Mouse (Mus musculus): ENCODE measurements around the gene Rbl2. TPM values are rescaled to one million over a fixed set of nuclear protein-coding genes. Genes with fewer than 3 reads are reported as not detected.

Gene Rbl2
- polyA plus RNA-seq, 1 experiment from 2014 or later = 17.8 TPM

DNA sequence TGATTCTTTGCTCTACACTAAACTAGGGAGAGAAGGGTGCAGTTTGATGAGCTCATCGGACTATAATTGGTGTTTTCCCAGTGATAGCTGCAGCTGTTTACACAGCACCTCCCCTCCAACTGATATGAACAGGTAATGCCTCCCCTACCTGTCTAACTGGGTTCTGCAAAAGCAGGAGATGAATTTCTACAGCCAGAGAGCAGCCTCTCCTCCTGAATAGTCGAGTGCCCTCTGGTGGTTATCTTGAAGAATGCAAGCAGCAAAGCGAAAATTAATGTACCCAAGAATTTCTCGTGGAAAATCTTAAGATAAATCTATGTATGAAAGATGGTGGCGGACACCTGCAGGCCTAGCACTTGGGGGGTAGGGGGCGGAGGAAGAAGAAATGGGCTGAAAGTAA, 77.9 kb downstream of the Rbl2 start:
- Histone ChIP-seq H3K4me2 (no peak overlapping the region), H3K9ac (no peak overlapping the region), H3K36me3 (no peaks in the 10 kb centered on the region), H3K27ac (replicated peaks) (no peak overlapping the region), H3K4me3 (no peak overlapping the region), H3K9me3 (peaks cover 5% of the 10 kb centered on the region; the same call in 1 of the 2 replicates), H3K27me3 (no peaks in the 10 kb centered on the region), H3K4me1 (replicated peaks) (no peaks in the 10 kb centered on the region; the same call in 1 of the 2 replicates)
- 11% methylated on average over 6 of the region's 6 CpGs for whole genome bisulfite sequencing
- ATAC-seq (ENCODE audit: low read depth) = peak; percentile 55; the same call in 1 of the 2 replicates

DNA sequence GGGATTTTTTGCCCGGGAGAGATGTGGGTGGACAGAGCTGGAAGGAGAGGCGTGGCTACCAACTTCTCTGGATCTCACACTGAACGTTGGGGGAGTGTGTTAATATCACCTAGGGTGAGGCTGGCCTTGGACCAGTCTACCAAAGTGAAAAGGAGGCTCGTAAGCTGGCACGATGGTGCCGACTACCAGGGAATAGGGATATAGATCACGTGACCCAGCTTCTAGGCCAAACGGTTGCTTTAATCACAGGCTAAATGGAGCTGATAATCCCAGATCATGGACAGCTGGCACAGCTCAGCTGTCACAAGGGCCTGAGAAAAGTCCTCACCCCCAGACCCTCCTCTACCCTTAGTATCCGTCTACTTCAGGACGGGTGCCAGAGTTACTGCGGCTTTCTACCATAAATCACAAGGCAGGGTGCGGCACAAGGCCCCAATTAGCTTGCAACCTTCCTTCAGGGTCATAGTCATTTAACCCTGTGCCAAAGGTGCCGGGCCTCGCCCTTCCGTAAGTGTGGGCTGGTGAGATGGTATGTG, 78.9 kb downstream of the Rbl2 start:
- no peak overlapping the region for H3K27ac ChIP-seq (replicated peaks)
- no peak overlapping the region for H3K4me3 ChIP-seq
- no peak for ATAC-seq (ENCODE audit: low read depth)
- WGBS = 68% methylated on average over 15 of the region's 15 CpGs
- H3K36me3 ChIP-seq = no peaks in the 10 kb centered on the region
- no peaks in the 10 kb centered on the region; the same call in 1 of the 2 replicates for H3K4me1 ChIP-seq (replicated peaks)
- H3K9ac ChIP-seq = no peak overlapping the region
- peaks cover 5% of the 10 kb centered on the region; the same call in 1 of the 2 replicates for H3K9me3 ChIP-seq
- H3K4me2 ChIP-seq = no peak overlapping the region
- H3K27me3 ChIP-seq = no peaks in the 10 kb centered on the region

DNA sequence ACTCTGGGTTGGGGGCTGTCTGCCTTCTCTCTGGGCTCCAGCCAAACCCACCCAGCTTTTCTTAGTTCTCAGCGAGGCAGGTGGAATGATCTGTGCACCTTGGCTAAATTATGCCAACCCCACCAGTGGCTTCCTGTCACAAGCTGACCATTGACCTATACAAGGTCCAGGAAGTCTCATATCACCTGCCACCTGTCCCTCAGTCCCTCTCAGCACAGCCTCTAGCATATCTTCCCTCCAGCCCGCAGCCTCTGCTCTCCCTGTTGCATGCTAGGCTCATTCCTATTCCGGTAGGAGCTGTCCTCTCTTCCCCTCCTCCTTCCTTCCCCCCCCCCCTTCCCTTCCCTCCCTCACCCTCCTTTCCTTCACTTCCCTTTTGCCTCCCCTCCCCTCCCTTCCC, 79.4 kb downstream of the Rbl2 start:
- H3K36me3 ChIP-seq = no peaks in the 10 kb centered on the region
- no peak overlapping the region for H3K27ac ChIP-seq (replicated peaks)
- peaks cover 5% of the 10 kb centered on the region; the same call in 1 of the 2 replicates for H3K9me3 ChIP-seq
- no peak for ATAC-seq (ENCODE audit: low read depth)
- H3K9ac ChIP-seq = no peak overlapping the region
- WGBS = 75% methylated on average over 3 of the region's 3 CpGs
- no peaks in the 10 kb centered on the region for H3K27me3 ChIP-seq
- no peak overlapping the region for H3K4me3 ChIP-seq
- H3K4me1 ChIP-seq (replicated peaks) = no peaks in the 10 kb centered on the region; the same call in 1 of the 2 replicates
- no peak overlapping the region for H3K4me2 ChIP-seq

DNA sequence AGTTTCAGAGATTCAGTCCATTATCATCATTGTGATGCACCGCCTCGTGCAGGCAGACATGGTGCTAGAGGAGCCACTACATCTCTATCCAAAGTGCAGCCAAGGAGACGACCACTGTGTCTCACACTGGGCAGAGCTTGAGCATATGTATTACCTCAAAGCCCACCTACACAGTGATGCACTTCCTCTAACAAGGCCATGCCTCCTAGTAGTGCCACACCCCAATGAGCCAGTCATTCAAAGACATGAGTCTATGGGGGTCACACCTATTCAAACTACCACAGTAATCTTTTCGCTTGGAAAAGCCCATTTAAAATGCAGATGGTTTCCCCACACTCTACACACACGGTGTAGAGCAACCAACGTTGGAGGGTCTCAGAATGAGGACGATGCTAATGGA, 81.7 kb downstream of the Rbl2 start:
- H3K4me2 ChIP-seq = no peak overlapping the region
- 0 out of 2 replicates have a peak, but pooled peaks cover 5% of the 10 kb centered on the region for H3K9me3 ChIP-seq
- H3K9ac ChIP-seq = no peak overlapping the region
- no peak overlapping the region for H3K27ac ChIP-seq (replicated peaks)
- no peaks in the 10 kb centered on the region for H3K27me3 ChIP-seq
- H3K4me1 ChIP-seq (replicated peaks) = no peaks in the 10 kb centered on the region; the same call in 1 of the 2 replicates
- no peak for ATAC-seq (ENCODE audit: low read depth)
- WGBS = 92% methylated on average over 7 of the region's 7 CpGs
- H3K36me3 ChIP-seq = no peaks in the 10 kb centered on the region
- no peak overlapping the region for H3K4me3 ChIP-seq

DNA sequence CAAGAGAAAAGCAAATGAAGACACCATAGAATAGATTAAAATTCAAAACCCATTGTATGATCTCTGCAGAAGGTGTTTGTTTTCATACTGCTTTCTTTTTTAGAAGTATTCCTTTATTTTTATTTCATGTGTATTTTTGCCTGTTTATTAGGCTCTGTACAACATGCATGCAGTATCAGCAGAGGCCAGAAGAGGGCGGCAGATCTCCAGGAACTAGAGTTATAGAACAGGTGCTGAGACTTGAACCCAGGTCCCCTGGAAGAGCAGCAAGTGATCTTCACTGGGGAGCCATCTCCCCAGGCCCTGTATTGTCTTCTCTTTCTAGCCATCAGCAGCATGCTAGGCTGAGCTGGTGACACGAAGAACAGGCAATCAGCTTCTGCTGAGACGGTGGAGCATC, 84.0 kb downstream of the Rbl2 start:
- no peak overlapping the region for H3K4me2 ChIP-seq
- 87% methylated on average over 3 of the region's 3 CpGs for WGBS
- H3K36me3 ChIP-seq = no peaks in the 10 kb centered on the region
- no peak overlapping the region for H3K4me3 ChIP-seq
- no peaks in the 10 kb centered on the region for H3K4me1 ChIP-seq (replicated peaks)
- ATAC-seq (ENCODE audit: low read depth) = no peak
- 0 out of 2 replicates have a peak, but pooled peaks cover 5% of the 10 kb centered on the region for H3K9me3 ChIP-seq
- no peaks in the 10 kb centered on the region for H3K27me3 ChIP-seq
- no peak overlapping the region for H3K27ac ChIP-seq (replicated peaks)
- H3K9ac ChIP-seq = no peak overlapping the region

DNA sequence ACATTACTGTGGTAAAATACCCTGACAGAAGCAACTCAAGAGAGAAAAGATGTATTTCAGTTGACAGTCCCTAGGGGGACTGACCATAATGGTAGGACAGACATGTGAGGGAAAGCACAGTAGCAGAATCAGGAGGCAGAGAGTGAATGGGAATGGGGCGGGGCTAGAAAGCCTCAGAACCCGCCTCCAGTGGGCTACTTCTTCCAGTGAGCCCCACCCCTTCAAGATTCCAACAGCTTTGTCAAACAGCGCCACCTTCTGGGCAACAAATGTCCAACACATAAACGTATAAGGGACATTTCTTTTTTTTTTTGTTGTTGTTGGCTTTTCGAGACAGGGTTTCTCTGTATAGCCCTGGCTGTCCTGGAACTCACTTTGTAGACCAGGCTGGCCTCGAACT, 84.7 kb downstream of the Rbl2 start:
- 43% methylated on average over 6 of the region's 6 CpGs for WGBS

DNA sequence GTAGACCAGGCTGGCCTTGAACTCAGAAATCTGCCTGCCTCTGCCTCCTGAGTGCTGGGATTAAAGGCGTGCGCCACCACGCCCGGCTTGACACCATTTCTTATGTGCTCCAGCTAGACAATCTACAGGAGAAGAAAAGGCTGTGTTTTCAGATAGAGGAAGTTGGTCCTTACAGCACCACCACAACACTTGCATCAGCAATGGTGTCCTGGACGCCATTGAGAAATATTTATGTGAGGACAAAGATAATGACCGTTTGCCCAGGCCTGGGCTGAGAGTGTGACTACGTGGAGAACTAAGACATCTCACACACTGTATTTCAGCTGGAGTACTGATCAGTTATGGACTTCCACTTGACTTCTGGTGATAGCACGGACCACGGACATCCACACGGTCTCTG, 88.8 kb downstream of the Rbl2 start:
- no peaks in the 10 kb centered on the region for H3K27me3 ChIP-seq
- H3K9ac ChIP-seq = no peak overlapping the region
- H3K4me2 ChIP-seq = no peak overlapping the region
- peaks cover 11% of the 10 kb centered on the region for H3K4me1 ChIP-seq (replicated peaks)
- H3K36me3 ChIP-seq = no peaks in the 10 kb centered on the region
- no peak for ATAC-seq (ENCODE audit: low read depth)
- WGBS = 92% methylated on average over 10 of the region's 10 CpGs
- no peak overlapping the region for H3K27ac ChIP-seq (replicated peaks)
- H3K9me3 ChIP-seq = no peaks in the 10 kb centered on the region
- H3K4me3 ChIP-seq = no peak overlapping the region

More for the DNA sequence above, 84.7 kb downstream of the Rbl2 start:
- peaks cover 2% of the 10 kb centered on the region for H3K4me1 ChIP-seq (replicated peaks)
- no peak overlapping the region for H3K9ac ChIP-seq
- H3K27me3 ChIP-seq = no peaks in the 10 kb centered on the region
- H3K27ac ChIP-seq (replicated peaks) = no peak overlapping the region
- H3K36me3 ChIP-seq = no peaks in the 10 kb centered on the region
- no peak overlapping the region for H3K4me3 ChIP-seq
- no peak overlapping the region for H3K4me2 ChIP-seq
- ATAC-seq (ENCODE audit: low read depth) = no peak
- 0 out of 2 replicates have a peak, but pooled peaks cover 5% of the 10 kb centered on the region for H3K9me3 ChIP-seq

DNA sequence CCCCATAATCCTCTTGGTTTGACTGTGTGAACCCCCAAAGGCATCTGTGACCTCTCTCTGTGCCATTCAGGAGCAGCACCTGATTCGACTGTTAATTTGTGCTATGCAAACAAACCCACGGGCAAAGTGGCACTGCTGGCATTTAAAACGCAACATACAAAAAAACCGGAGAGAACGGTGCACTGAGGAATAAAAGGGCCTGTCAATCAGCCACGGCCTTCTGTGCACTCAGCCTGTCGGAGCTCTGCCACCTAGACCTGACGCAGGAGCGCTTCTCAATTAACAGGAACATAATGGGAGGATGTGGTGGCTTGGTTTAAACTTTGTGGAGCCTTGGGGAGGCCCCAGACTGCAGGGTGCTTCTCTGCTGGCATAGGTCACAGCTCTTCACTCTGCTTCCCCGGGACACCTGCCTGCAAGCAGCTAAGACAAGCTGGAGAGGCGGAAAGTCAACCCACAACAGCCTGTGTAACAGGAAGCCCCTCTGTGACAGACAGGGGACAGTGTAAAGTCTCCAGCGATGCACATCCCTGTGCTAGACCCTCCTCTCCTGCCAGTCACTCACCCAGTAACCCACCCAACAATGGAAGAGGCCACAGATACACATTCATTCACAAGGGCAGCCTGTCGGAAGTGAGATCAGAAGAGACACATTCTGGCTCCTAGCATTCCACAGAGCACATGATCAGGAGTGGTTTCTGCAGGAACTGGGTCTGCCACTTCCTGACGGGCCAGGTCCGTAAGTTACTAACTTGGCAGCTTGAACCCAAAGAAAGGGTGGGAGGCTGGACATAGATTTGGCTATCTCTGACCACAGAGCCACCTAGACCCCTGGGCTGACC, 90.3 kb downstream of the Rbl2 start:
- Histone ChIP-seq H3K4me1 (replicated peaks) (peaks cover 11% of the 10 kb centered on the region), H3K9me3 (0 out of 2 replicates have a peak, but pooled peaks cover 1% of the 10 kb centered on the region), H3K4me2 (no peak overlapping the region), H3K9ac (no peak overlapping the region), H3K27me3 (no peaks in the 10 kb centered on the region), H3K36me3 (no peaks in the 10 kb centered on the region), H3K27ac (replicated peaks) (no peak overlapping the region), H3K4me3 (no peak overlapping the region)
- no peak for ATAC-seq (ENCODE audit: low read depth)
- WGBS = 48% methylated on average over 15 of the region's 15 CpGs

DNA sequence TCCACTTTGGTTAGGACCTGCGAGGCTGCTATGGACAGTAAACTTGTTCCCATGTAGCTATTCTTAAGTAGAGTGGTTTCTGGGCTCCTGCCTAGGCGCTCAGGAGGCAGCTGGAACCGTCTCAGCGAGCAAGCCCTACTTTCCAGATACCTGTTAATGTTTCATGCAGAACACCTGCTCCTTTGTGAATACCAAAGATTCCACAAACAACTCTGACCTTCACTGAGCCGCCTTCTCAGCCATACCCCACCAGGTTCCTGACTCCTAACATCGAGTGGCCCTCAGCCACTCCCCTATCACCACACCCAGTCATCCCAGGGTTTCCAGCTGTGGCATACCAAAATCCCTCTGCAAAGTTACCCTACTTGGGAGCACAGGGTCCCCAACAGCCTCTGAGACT, 100.3 kb downstream of the Rbl2 start:
- Histone ChIP-seq H3K27me3 (0 out of 2 replicates have a peak, but pooled peaks cover 16% of the 10 kb centered on the region), H3K9me3 (0 out of 2 replicates have a peak, but pooled peaks cover 4% of the 10 kb centered on the region), H3K4me3 (no peak overlapping the region), H3K9ac (no peak overlapping the region), H3K4me2 (no peak overlapping the region), H3K27ac (replicated peaks) (no peak overlapping the region), H3K4me1 (replicated peaks) (peaks cover 22% of the 10 kb centered on the region), H3K36me3 (no peaks in the 10 kb centered on the region)
- no peak for ATAC-seq (ENCODE audit: low read depth)
- WGBS = 83% methylated on average over 6 of the region's 6 CpGs

DNA sequence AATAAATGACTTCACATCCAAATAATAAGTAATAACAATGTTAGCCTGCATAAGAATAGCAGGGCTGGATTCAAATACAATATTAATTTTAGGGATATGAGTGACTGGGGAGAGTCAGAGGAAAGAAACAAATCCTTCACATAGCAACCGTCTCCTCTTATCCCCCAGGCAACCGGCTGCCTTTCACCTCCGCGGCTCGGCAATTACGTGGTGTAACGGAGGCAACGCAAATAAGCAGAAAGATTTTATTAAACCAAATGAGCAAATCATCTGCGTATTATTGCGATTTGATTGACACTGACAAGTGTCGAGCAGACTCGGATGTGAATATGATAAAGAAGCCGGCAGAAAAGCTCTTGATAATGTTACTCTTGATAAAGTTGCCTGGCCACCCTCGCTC, 101.1 kb downstream of the Rbl2 start:
- no peak overlapping the region for H3K9ac ChIP-seq
- no peaks in the 10 kb centered on the region for H3K36me3 ChIP-seq
- ATAC-seq (ENCODE audit: low read depth) = peak; percentile 44; the same call in 1 of the 2 replicates
- WGBS = 27% methylated on average over 14 of the region's 14 CpGs
- H3K9me3 ChIP-seq = no peaks in the 10 kb centered on the region
- H3K4me3 ChIP-seq = no peak overlapping the region
- H3K4me1 ChIP-seq (replicated peaks) = peaks cover 22% of the 10 kb centered on the region
- no peak overlapping the region for H3K27ac ChIP-seq (replicated peaks)
- 0 out of 2 replicates have a peak, but pooled peaks cover 16% of the 10 kb centered on the region for H3K27me3 ChIP-seq
- peak overlapping the region; percentile 44 for H3K4me2 ChIP-seq

DNA sequence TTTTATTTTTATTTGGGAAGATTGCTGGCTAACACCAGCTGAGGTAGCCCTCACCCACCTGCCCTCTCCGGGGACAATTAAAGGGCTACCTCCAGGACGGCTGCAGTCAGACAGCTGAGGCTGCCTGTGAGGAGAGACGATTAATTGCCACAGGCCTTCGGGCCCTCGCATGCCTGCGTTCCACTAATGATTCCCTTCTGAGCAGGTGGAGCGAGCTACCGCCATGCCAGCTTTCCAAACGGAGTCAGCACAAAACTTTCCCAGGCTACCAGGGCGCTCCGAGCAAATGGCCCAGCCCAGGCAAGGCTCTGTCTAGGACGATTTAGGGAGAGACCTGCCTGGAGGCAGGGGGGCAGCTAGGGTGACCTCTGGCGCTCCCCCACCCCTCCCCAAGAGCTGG, 101.7 kb downstream of the Rbl2 start:
- Histone ChIP-seq H3K9me3 (no peaks in the 10 kb centered on the region), H3K9ac (0 out of 2 replicates have a peak overlapping the region, but pooled peaks have one; percentile 28), H3K4me2 (peak overlapping the region; percentile 24), H3K27me3 (0 out of 2 replicates have a peak, but pooled peaks cover 16% of the 10 kb centered on the region), H3K4me1 (replicated peaks) (peaks cover 22% of the 10 kb centered on the region), H3K27ac (replicated peaks) (no peak overlapping the region), H3K4me3 (no peak overlapping the region), H3K36me3 (no peaks in the 10 kb centered on the region)
- WGBS = 22% methylated on average over 13 of the region's 13 CpGs
- peak; percentile 54; the same call in 1 of the 2 replicates for ATAC-seq (ENCODE audit: low read depth)
